Mouse (Mus musculus): ENCODE data around the gene Hoxd10.

Hoxd10 gene

GRCm38 (mm10) chr2:74663291-74663925, 28.3 kb upstream of the Hoxd10 start:
- in situ Hi-C loops (cut with MboI, MseI), result loop anchor here (10.0 to 25.0 kb wide), 3 partner anchors 369 to 1076 kb away; partner anchors contain the start of gene Chrna1

- in situ Hi-C loops (cut with MboI, MseI), result loop anchor here (10.0 to 25.0 kb wide), 3 partner anchors 372 to 1079 kb away; partner anchors contain the start of gene Chrna1
Measured at GRCm38 (mm10) chr2:74666411-74666810, 25.3 kb upstream of the Hoxd10 start.

GRCm38 (mm10) chr2:74667191-74667841, 24.4 kb upstream of the Hoxd10 start:
- in situ Hi-C loops (cut with MboI, MseI), result loop anchor here (10.0 to 25.0 kb wide), 3 partner anchors 373 to 1080 kb away; partner anchors contain the start of gene Chrna1

- in situ Hi-C loops (cut with MboI, MseI), result loop anchor here (10.0 to 25.0 kb wide), 3 partner anchors 373 to 1081 kb away; partner anchors contain the start of gene Chrna1
Measured at GRCm38 (mm10) chr2:74667842-74668357, 23.8 kb upstream of the Hoxd10 start, which contains the start of gene Hoxd13. Hoxd13 (plus strand) TSS chr2:74668310.

- in situ Hi-C loops (cut with MboI, MseI), result loop anchor here (10.0 to 25.0 kb wide), 3 partner anchors 374 to 1081 kb away; partner anchors contain the start of gene Chrna1
Measured at GRCm38 (mm10) chr2:74668370-74669229, 23.1 kb upstream of the Hoxd10 start.

GRCm38 (mm10) chr2:74669230-74669578, 22.5 kb upstream of the Hoxd10 start:
- in situ Hi-C loops (cut with MboI, MseI), result loop anchor here (10.0 to 25.0 kb wide), 3 partner anchors 374 to 1082 kb away; partner anchors contain the start of gene Chrna1

GRCm38 (mm10) chr2:74669650-74670235, 22.0 kb upstream of the Hoxd10 start:
- in situ Hi-C loops (cut with MboI, MseI), result loop anchor here (10.0 to 25.0 kb wide), 3 partner anchors 375 to 1082 kb away; partner anchors contain the start of gene Chrna1

- in situ Hi-C loops (cut with MboI, MseI), result loop anchor here (25.0 kb wide), 2 partner anchors 708 to 1083 kb away; partner anchors contain the start of gene Chrna1
Measured at GRCm38 (mm10) chr2:74670632-74671188, 21.0 kb upstream of the Hoxd10 start.

- in situ Hi-C loops (cut with MboI, MseI), result loop anchor here (25.0 kb wide), 2 partner anchors 710 to 1085 kb away; partner anchors contain the start of gene Chrna1
Measured at GRCm38 (mm10) chr2:74671847-74672246, 19.9 kb upstream of the Hoxd10 start.

- in situ Hi-C loops (cut with MboI, MseI), result loop anchor here (25.0 kb wide), 2 partner anchors 710 to 1085 kb away; partner anchors contain the start of gene Chrna1
Measured at GRCm38 (mm10) chr2:74672481-74673362, 19.0 kb upstream of the Hoxd10 start.

- in situ Hi-C loops (cut with MboI, MseI), result loop anchor here (25.0 kb wide), 2 partner anchors 712 to 1087 kb away; partner anchors contain the start of gene Chrna1
Measured at GRCm38 (mm10) chr2:74673835-74674425, 17.8 kb upstream of the Hoxd10 start.

- in situ Hi-C loops (cut with MboI, MseI), result loop anchor here (25.0 kb wide), 3 partner anchors 713 to 1088 kb away; partner anchors contain the start of gene Chrna1
Measured at GRCm38 (mm10) chr2:74674881-74675665, 16.7 kb upstream of the Hoxd10 start, which contains the start of gene Hoxd12. Hoxd12 (plus strand) TSS chr2:74675013.

GRCm38 (mm10) chr2:74675666-74676282, 15.9 kb upstream of the Hoxd10 start:
- in situ Hi-C loops (cut with MboI, MseI), result loop anchor here (25.0 kb wide), 1 partner anchor 912 kb away; no protein-coding TSS in a partner anchor

- in situ Hi-C loops (cut with MboI, MseI), result loop anchor here (25.0 kb wide), 1 partner anchor 911 kb away; no protein-coding TSS in a partner anchor
Measured at GRCm38 (mm10) chr2:74676376-74677052, 15.2 kb upstream of the Hoxd10 start.

GRCm38 (mm10) chr2:74677106-74677505, 14.6 kb upstream of the Hoxd10 start:
- in situ Hi-C loops (cut with MboI, MseI), result loop anchor here (25.0 kb wide), 1 partner anchor 910 kb away; no protein-coding TSS in a partner anchor

- in situ Hi-C loops (cut with MboI, MseI), result loop anchor here (25.0 kb wide), 1 partner anchor 908 kb away; no protein-coding TSS in a partner anchor
Measured at GRCm38 (mm10) chr2:74678891-74679595, 12.7 kb upstream of the Hoxd10 start, which contains the start of gene Hoxd11. Hoxd11 (plus strand) TSS chr2:74679557.

All from regulatory T cell (primary cell).